Mouse (Mus musculus) lung, embryonic 14.5 days (tissue): ENCODE data around the gene Rpa1. TPM values are rescaled to one million over a fixed set of nuclear protein-coding genes. Genes with fewer than 3 reads are reported as not detected.

Experiments used
- ATAC-seq: fragments of 200-750 bp; cut with Nextera tagmentation; 2 replicates; pipeline ENCODE4 v1.8.0; 2017; ENCODE audit warnings: mild to moderate bottlenecking, moderate TSS enrichment, moderate library complexity; ENCODE audit not compliant: insufficient read depth
- DNase-seq: peaks from one replicate; pipeline ENCODE4 v3.0.0-alpha.2; 2015
- H3K27ac ChIP-seq: fragments of 300-500 bp; sonication (generic); 2 replicates; pipeline ENCODE4 v1.5.1; 2014; ENCODE audit warnings: low read depth, mild to moderate bottlenecking, moderate library complexity
- H3K27me3 ChIP-seq: fragments of 300-500 bp; sonication (generic); 2 replicates; pipeline ENCODE4 v1.6.1; 2014; ENCODE audit warnings: low read length, control low read depth; ENCODE audit not compliant: insufficient read depth
- H3K36me3 ChIP-seq: fragments of 300-500 bp; sonication (generic); 2 replicates; pipeline ENCODE4 v1.6.1; 2014; ENCODE audit warnings: control low read depth; ENCODE audit not compliant: insufficient read depth
- H3K4me1 ChIP-seq: fragments of 300-500 bp; sonication (generic); 2 replicates; pipeline ENCODE4 v1.6.1; 2014; ENCODE audit warnings: antibody characterized with exemption, control low read depth; ENCODE audit not compliant: insufficient read depth
- H3K4me2 ChIP-seq: fragments of 300-500 bp; sonication (generic); 2 replicates; pipeline ENCODE4 v1.6.1; 2014; ENCODE audit warnings: mild to moderate bottlenecking
- H3K4me3 ChIP-seq: fragments of 300-500 bp; sonication (generic); 2 replicates; pipeline ENCODE4 v1.5.1; 2014; ENCODE audit warnings: low read depth, low read length
- H3K9ac ChIP-seq: fragments of 300-500 bp; sonication (generic); 2 replicates; pipeline ENCODE4 v1.6.1; 2014
- H3K9me3 ChIP-seq: fragments of 300-500 bp; sonication (generic); 2 replicates; pipeline ENCODE4 v1.6.1; 2016; ENCODE audit warnings: low read depth, low read length, control low read depth
- CTCF ChIP-seq: IDR thresholded peaks from 2 replicates; pipeline ENCODE4 v1.5.1; 2016; ENCODE audit warnings: antibody characterized with exemption, low read depth
- WGBS: fragments of 180-500 bp; shearing (Covaris S2); extraction: QIAGEN DNeasy Blood & Tissue Kit; methylation state at CpG from one replicate; pipeline ENCODE4 v1.1.7; 2014; 5-methylcytosine and 5-hydroxymethylcytosine counted together
- polyA plus RNA-seq: library from polyadenylated mRNA; unstranded; fragments of >200 nt; fragmentation: Nextera tagmentation; extraction: Ambion mirVana; gene quantifications from 2 replicates; pipeline ENCODE4 v1.2.1, GENCODE M21; 2014

Gene Rpa1
- polyA plus RNA-seq, 1 experiment from 2014 or later, result 186 TPM

DNA sequence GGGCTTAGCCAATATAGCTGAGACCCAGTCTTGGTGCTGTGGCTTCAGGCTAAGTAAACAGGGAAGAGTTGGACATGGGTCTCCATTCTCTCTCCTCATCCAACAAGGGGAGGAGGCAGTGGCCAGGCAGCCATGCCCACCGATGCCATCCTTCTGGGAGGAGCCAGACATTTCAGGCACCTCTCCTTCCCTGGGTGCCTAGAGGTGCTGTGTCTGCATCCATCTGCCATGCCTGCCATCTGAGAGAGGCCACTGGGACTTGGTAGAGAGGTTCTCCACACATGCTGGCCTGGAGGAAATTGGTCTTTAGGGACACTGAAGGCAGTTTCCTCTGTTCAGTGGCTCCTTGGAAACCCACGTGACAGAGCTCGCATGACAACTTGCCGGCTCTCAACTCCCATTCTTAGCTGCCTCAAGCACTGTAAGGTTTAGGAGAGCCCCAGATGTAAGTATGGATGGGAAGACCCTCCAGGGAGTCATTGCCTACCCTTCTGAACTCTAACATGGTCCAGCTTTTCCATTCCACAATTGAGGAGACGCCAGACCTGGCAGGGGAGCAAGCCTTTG lies 67.6 kb downstream of the Rpa1 start:
- WGBS, result 53% methylated on average over 5 of the region's 5 CpGs
- Histone ChIP-seq H3K4me2 (no peak overlapping the region), H3K9ac (no peak overlapping the region), H3K36me3 (no peaks in the 10 kb centered on the region), H3K27ac (no peak overlapping the region), H3K9me3 (no peaks in the 10 kb centered on the region), H3K27me3 (peaks cover 42% of the 10 kb centered on the region), H3K4me3 (no peak overlapping the region), H3K4me1 (peaks cover 11% of the 10 kb centered on the region; the same call in 1 of the 2 replicates)
- DNase-seq, result no peak
- TF ChIP-seq CTCF, result no peak
- no peak for ATAC-seq

DNA sequence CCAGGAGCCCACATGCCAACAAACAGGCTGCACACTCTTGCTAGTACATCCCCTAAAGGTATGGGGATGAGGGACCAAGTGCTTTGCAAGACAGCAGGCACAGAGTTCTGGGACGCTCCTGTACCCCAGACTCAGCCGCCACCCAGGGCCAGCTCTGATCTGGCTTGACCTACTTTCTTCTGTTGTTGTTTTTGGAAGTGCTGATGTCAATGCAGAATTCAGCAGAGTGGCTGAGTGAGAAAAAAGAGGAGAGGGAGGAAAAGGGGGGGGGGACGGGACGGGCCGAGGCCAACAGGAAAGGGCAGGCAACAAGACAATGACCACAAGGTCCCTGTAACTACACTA lies 68.1 kb downstream of the Rpa1 start:
- Histone ChIP-seq H3K27me3 (peaks cover 42% of the 10 kb centered on the region), H3K4me2 (no peak overlapping the region), H3K4me1 (peaks cover 13% of the 10 kb centered on the region), H3K9ac (no peak overlapping the region), H3K9me3 (no peaks in the 10 kb centered on the region), H3K4me3 (no peak overlapping the region), H3K36me3 (no peaks in the 10 kb centered on the region), H3K27ac (no peak overlapping the region)
- WGBS, result 55% methylated on average over 5 of the region's 5 CpGs
- no peak for ATAC-seq
- no peak for TF ChIP-seq CTCF
- DNase-seq, result no peak

GRCm38 (mm10) chr11:75279342-75280065 lies 68.6 kb downstream of the Rpa1 start:
- DNase-seq (peak; percentile 44), ATAC-seq (no peak)
- peaks cover 13% of the 10 kb centered on the region for H3K4me1 ChIP-seq
- H3K36me3 ChIP-seq, result no peaks in the 10 kb centered on the region
- peaks cover 42% of the 10 kb centered on the region for H3K27me3 ChIP-seq
- H3K9me3 ChIP-seq, result no peaks in the 10 kb centered on the region
- peak overlapping the region; percentile 57 for H3K4me2 ChIP-seq
- H3K9ac ChIP-seq, result peak overlapping the region; percentile 38; the same call in 1 of the 2 replicates
- WGBS, result 10% methylated on average over 16 of the region's 16 CpGs
- TF ChIP-seq CTCF, result no peak
- H3K27ac ChIP-seq, result no peak overlapping the region
- H3K4me3 ChIP-seq, result peak overlapping the region; percentile 26

- ATAC-seq, result no peak
- 15% methylated on average over 4 of the region's 4 CpGs for WGBS
Measured at GRCm38 (mm10) chr11:75279013-75279341, 69.1 kb downstream of the Rpa1 start.

GRCm38 (mm10) chr11:75278115-75278514 lies 70.0 kb downstream of the Rpa1 start:
- H3K4me2 ChIP-seq, result no peak overlapping the region
- H3K4me1 ChIP-seq, result peaks cover 13% of the 10 kb centered on the region
- peaks cover 37% of the 10 kb centered on the region for H3K27me3 ChIP-seq
- ATAC-seq (no peak), DNase-seq (no peak)
- H3K4me3 ChIP-seq, result no peak overlapping the region
- H3K27ac ChIP-seq, result no peak overlapping the region
- no peak for TF ChIP-seq CTCF
- H3K9me3 ChIP-seq, result no peaks in the 10 kb centered on the region
- H3K9ac ChIP-seq, result no peak overlapping the region
- 73% methylated on average over 7 of the region's 7 CpGs for WGBS
- no peaks in the 10 kb centered on the region for H3K36me3 ChIP-seq

More at GRCm38 (mm10) chr11:75279013-75279341, 69.1 kb downstream of the Rpa1 start:
- peaks cover 42% of the 10 kb centered on the region for H3K27me3 ChIP-seq
- H3K9ac ChIP-seq, result peak overlapping the region; percentile 38; the same call in 1 of the 2 replicates
- H3K9me3 ChIP-seq, result no peaks in the 10 kb centered on the region
- peak overlapping the region; percentile 57 for H3K4me2 ChIP-seq
- peaks cover 13% of the 10 kb centered on the region for H3K4me1 ChIP-seq
- H3K4me3 ChIP-seq, result peak overlapping the region; percentile 26
- H3K27ac ChIP-seq, result no peak overlapping the region
- no peaks in the 10 kb centered on the region for H3K36me3 ChIP-seq
- no peak for DNase-seq
- TF ChIP-seq CTCF, result no peak

DNA sequence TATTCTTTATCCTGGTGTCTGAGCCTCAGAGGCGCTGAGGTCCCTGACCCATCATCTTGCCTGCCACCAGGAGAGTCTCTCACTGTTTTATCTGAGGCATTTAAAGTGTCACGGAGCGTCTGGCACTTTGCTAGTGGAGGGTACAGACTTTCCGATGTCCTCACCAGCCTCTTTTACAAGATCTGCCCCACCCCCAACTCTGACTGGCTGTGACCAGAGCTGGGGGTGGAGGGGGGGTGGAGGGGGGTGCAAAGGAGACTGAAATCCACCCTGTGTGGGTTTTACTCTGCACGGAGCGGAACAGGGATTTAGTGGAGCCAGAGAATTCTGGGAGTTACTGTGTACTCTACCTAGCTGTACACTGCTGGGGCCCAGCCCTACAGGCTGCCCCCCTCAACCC lies 73.1 kb downstream of the Rpa1 start:
- whole genome bisulfite sequencing, result 27% methylated on average over 6 of the region's 6 CpGs
- Histone ChIP-seq H3K4me2 (no peak overlapping the region), H3K36me3 (no peaks in the 10 kb centered on the region), H3K4me3 (no peak overlapping the region), H3K9me3 (no peaks in the 10 kb centered on the region), H3K27ac (no peak overlapping the region), H3K4me1 (peaks cover 9% of the 10 kb centered on the region), H3K27me3 (peaks cover 7% of the 10 kb centered on the region; the same call in 1 of the 2 replicates), H3K9ac (peak overlapping the region; percentile 15; the same call in 1 of the 2 replicates)
- TF ChIP-seq CTCF, result no peak
- ATAC-seq (no peak), DNase-seq (no peak)

GRCm38 (mm10) chr11:75273466-75273865 lies 74.7 kb downstream of the Rpa1 start:
- WGBS, result 31% methylated on average over 8 of the region's 8 CpGs
- Histone ChIP-seq H3K9ac (no peak overlapping the region), H3K36me3 (no peaks in the 10 kb centered on the region), H3K4me2 (no peak overlapping the region), H3K9me3 (no peaks in the 10 kb centered on the region), H3K27me3 (no peaks in the 10 kb centered on the region), H3K4me1 (peaks cover 2% of the 10 kb centered on the region; the same call in 1 of the 2 replicates), H3K4me3 (no peak overlapping the region), H3K27ac (no peak overlapping the region)
- DNase-seq (no peak), ATAC-seq (no peak)
- TF ChIP-seq CTCF, result no peak
